Mouse (Mus musculus) liver, embryonic 11.5 days (tissue): Measurements from ENCODE around the gene Cideb. TPM values are rescaled to one million over a fixed set of nuclear protein-coding genes. Genes with fewer than 3 reads are reported as not detected.

ENCODE experiments used
- ATAC-seq: fragments of 200-750 bp; cut with Nextera tagmentation; replicated peaks from 2 replicates; pipeline ENCODE4 v1.8.0; 2017; ENCODE audit warnings: moderate number of reproducible peaks, mild to moderate bottlenecking, moderate TSS enrichment, moderate library complexity; ENCODE audit not compliant: low FRiP score
- DNase-seq: peaks from one replicate; pipeline ENCODE4 v3.0.0-alpha.2; 2017; ENCODE audit warnings: low spot score
- H3K27ac ChIP-seq: fragments of 300-500 bp; sonication (generic); 2 replicates; pipeline ENCODE4 v1.5.1; 2014; ENCODE audit warnings: mild to moderate bottlenecking, low read depth, low read length, control low read depth
- H3K27me3 ChIP-seq: fragments of 300-500 bp; sonication (generic); replicated peaks from 2 replicates; pipeline ENCODE4 v1.6.1; 2014; ENCODE audit warnings: low read length, mixed read lengths; ENCODE audit not compliant: control insufficient read depth, insufficient read depth
- H3K36me3 ChIP-seq: fragments of 300-500 bp; sonication (generic); 2 replicates; pipeline ENCODE4 v1.6.1; 2014; ENCODE audit warnings: mild to moderate bottlenecking, low read length, moderate library complexity, mixed read lengths; ENCODE audit not compliant: control insufficient read depth, insufficient read depth
- H3K4me1 ChIP-seq: fragments of 300-500 bp; sonication (generic); replicated peaks from 2 replicates; pipeline ENCODE4 v1.6.1; 2014; ENCODE audit warnings: low read length, mixed read lengths; ENCODE audit not compliant: control insufficient read depth, insufficient read depth
- H3K4me2 ChIP-seq: fragments of 300-500 bp; sonication (generic); 2 replicates; pipeline ENCODE4 v1.6.1; 2014; ENCODE audit warnings: mild to moderate bottlenecking, control low read depth, moderate library complexity
- H3K4me3 ChIP-seq: fragments of 300-500 bp; sonication (generic); 2 replicates; pipeline ENCODE4 v1.5.1; 2014; ENCODE audit warnings: low read depth, low read length, control low read depth
- H3K9ac ChIP-seq: fragments of 300-500 bp; sonication (generic); 2 replicates; pipeline ENCODE4 v1.6.1; 2014; ENCODE audit warnings: low read depth, low read length, control low read depth
- H3K9me3 ChIP-seq: fragments of 300-500 bp; sonication (generic); 2 replicates; pipeline ENCODE4 v1.6.1; 2016; ENCODE audit warnings: low read length, inconsistent platforms, mixed read lengths; ENCODE audit not compliant: control insufficient read depth
- WGBS: fragments of 180-500 bp; shearing (Covaris S2); extraction: QIAGEN DNeasy Blood & Tissue Kit; methylation state at CpG from one replicate; pipeline ENCODE4 v1.1.7; 2014; 5-methylcytosine and 5-hydroxymethylcytosine counted together
- polyA plus RNA-seq: library from polyadenylated mRNA; unstranded; fragments of >200 nt; fragmentation: Nextera tagmentation; extraction: Ambion mirVana; gene quantifications from 2 replicates; pipeline ENCODE4 v1.2.1, GENCODE M21; 2014

The Cideb gene
- polyA plus RNA-seq, 1 experiment from 2014 or later: 9.1 TPM

DNA sequence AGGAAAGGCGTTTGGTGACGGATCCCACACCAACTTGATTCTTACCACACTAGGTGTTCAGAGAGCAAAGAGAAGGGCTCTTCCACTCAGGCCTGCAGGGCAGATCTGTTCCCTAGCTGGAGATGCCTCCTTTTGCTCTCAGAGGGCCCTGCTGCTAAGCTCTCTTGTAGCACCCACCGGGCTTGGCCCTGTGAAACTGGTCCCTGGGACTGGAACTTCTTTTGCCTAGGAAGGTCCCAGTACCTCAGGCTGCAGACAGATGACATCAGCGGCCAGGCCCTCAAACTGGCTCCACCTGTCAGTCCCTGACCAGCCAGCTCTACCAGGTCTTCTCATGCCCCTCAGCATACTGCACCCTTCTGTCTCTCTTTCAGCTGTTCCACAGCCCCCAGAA, 44.5 kb downstream of the Cideb start, which contains the start of gene Tgm1:
Gene Tgm1, minus strand, starts transcription at position 198 of the 394 bp plus-strand sequence.
- WGBS: 19% methylated on average over 4 of the region's 4 CpGs
- ATAC-seq (no peak), DNase-seq (no peak)
- Histone ChIP-seq H3K27me3 (0 out of 2 replicates have a peak, but pooled peaks cover 5% of the 10 kb centered on the region), H3K4me2 (peak within 1 kb of the TSS; percentile 72), H3K36me3 (peaks cover 8% of the 10 kb centered on the region), H3K9ac (peak within 1 kb of the TSS; percentile 10; the same call in 1 of the 2 replicates), H3K4me1 (peaks cover 30% of the 10 kb centered on the region), H3K4me3 (peak within 1 kb of the TSS; percentile 38), H3K27ac (no peak within 1 kb of the TSS), H3K9me3 (no peaks in the 10 kb centered on the region)

- DNase-seq (peak; percentile 41), ATAC-seq (peak; percentile 51)
- Histone ChIP-seq H3K4me1 (peaks cover 30% of the 10 kb centered on the region), H3K36me3 (peaks cover 4% of the 10 kb centered on the region), H3K9me3 (no peaks in the 10 kb centered on the region), H3K4me3 (peak overlapping the region; percentile 38), H3K27ac (no peak overlapping the region), H3K9ac (peak overlapping the region; percentile 10; the same call in 1 of the 2 replicates), H3K27me3 (0 out of 2 replicates have a peak, but pooled peaks cover 5% of the 10 kb centered on the region), H3K4me2 (peak overlapping the region; percentile 72)
- WGBS: 11% methylated on average over 25 of the region's 25 CpGs
These were observed 45.1 kb downstream of the Cideb start for GRCm38 (mm10) chr14:55713007-55713728.

- H3K27ac ChIP-seq: no peak overlapping the region
- 0 out of 2 replicates have a peak, but pooled peaks cover 5% of the 10 kb centered on the region for H3K27me3 ChIP-seq
- DNase-seq (no peak), ATAC-seq (no peak)
- no peaks in the 10 kb centered on the region for H3K9me3 ChIP-seq
- no peak overlapping the region for H3K9ac ChIP-seq
- 0 out of 2 replicates have a peak, but pooled peaks cover under 1% of the 10 kb centered on the region for H3K36me3 ChIP-seq
- WGBS: 72% methylated on average over 7 of the region's 7 CpGs
- H3K4me1 ChIP-seq: peaks cover 37% of the 10 kb centered on the region
- no peak overlapping the region for H3K4me3 ChIP-seq
- no peak overlapping the region for H3K4me2 ChIP-seq
These were observed 46.5 kb downstream of the Cideb start for GRCm38 (mm10) chr14:55711786-55712185.

DNA sequence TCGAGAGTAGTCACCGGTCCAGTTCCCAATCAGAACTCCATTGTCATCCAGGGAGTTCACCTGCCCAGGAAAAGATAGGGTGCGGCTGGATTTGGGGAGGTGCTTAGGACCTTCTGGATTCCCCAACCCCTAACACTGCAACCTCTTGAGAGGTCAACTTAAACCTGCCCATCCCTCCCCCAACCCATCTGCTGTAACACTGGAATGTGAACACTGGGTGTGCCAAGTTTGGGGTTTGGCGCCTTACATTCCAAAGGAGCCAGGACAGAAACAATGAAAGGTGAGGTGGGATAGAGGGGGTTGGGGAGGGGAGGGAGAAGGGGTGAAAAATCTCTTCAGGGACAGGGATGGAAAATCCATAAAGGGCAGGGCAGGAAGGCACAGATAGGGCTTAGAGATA, 48.7 kb downstream of the Cideb start:
- Histone ChIP-seq H3K9ac (no peak overlapping the region), H3K27ac (no peak overlapping the region), H3K4me2 (no peak overlapping the region), H3K9me3 (no peaks in the 10 kb centered on the region), H3K4me1 (peaks cover 45% of the 10 kb centered on the region), H3K27me3 (0 out of 2 replicates have a peak, but pooled peaks cover 5% of the 10 kb centered on the region), H3K4me3 (no peak overlapping the region), H3K36me3 (no peaks in the 10 kb centered on the region)
- ATAC-seq (no peak), DNase-seq (no peak)
- 88% methylated on average over 4 of the region's 4 CpGs for WGBS

DNA sequence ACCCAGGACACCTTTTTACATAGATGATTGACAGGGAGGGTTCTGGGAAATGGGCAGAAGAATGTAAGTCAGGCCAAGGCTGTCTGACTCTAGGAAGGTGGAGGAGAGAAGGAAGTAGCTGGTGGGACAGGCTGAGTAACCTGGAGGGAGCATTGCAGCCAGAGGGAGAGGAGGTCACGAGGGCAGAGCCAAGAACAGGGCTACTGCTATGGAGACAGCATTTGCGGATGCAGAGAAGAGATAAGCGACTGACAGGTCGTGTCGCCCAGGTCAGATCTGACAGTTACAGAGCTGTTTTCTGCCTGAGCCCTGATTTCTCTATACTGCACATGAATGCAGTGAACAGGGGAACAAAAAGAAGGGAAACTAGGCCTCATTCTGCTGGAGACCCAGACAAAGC, 50.9 kb downstream of the Cideb start:
- 44% methylated on average over 5 of the region's 5 CpGs for WGBS
- peaks cover 29% of the 10 kb centered on the region for H3K4me1 ChIP-seq
- H3K9ac ChIP-seq: no peak overlapping the region
- H3K4me2 ChIP-seq: no peak overlapping the region
- H3K27ac ChIP-seq: no peak overlapping the region; the same call in 1 of the 2 replicates
- H3K27me3 ChIP-seq: 0 out of 2 replicates have a peak, but pooled peaks cover 5% of the 10 kb centered on the region
- H3K9me3 ChIP-seq: no peaks in the 10 kb centered on the region
- DNase-seq (no peak), ATAC-seq (peak; percentile 74)
- H3K4me3 ChIP-seq: no peak overlapping the region
- H3K36me3 ChIP-seq: no peaks in the 10 kb centered on the region

DNA sequence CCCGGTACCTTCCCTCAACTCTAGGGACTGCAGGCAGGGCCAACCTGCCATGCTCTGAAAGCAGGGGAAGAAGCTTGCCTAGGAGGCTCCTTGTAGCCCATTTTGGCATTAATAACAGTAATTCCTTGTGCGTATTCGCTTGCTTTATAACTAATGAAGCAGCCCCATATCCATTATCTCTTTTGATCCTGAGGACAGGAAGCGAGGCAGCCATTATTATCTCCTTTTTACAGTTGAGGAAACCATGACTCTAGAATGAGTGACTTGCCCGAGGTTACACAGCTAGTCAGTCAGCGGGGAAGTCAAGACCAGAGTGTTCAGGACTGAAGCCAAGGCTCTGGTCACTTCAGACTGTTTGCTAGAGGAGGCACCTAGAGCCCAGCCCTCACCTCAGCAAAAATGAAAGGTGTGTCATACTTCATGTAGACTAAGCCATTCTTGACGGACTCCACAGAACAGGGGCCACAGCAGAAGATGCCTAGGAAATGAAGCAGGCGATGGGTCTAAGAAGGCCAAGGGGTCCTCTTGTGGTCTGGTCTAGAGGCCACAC, 52.1 kb downstream of the Cideb start:
- DNase-seq: no peak
- no peak overlapping the region for H3K4me2 ChIP-seq
- no peaks in the 10 kb centered on the region for H3K36me3 ChIP-seq
- no peak for ATAC-seq
- no peak overlapping the region for H3K27ac ChIP-seq
- H3K4me3 ChIP-seq: no peak overlapping the region
- H3K9me3 ChIP-seq: no peaks in the 10 kb centered on the region
- peaks cover 23% of the 10 kb centered on the region for H3K4me1 ChIP-seq
- H3K9ac ChIP-seq: no peak overlapping the region
- H3K27me3 ChIP-seq: no peaks in the 10 kb centered on the region
- WGBS: 68% methylated on average over 8 of the region's 8 CpGs

Other genes with a start within 250 kb of the Cideb start
- gene Cpne6, start 248.0 kb downstream of the Cideb start, polyA plus RNA-seq: 0.16 and 0.49 TPM in 2 replicates
- gene Nrl, start 233.5 kb downstream of the Cideb start, polyA plus RNA-seq: not detected in 2 replicates
- 49.8 and 50.9 TPM in 2 replicates for gene Pck2, start 218.2 kb downstream of the Cideb start, polyA plus RNA-seq
- gene Dcaf11, start 198.5 kb downstream of the Cideb start, polyA plus RNA-seq: 72.1 and 73.6 TPM in 2 replicates
- gene A730061H03Rik, start 198.1 kb downstream of the Cideb start, polyA plus RNA-seq: 2.3 and 3.3 TPM in 2 replicates
- gene Fitm1, start 182.8 kb downstream of the Cideb start, polyA plus RNA-seq: 2.2 and 2.6 TPM in 2 replicates
- 172 and 177 TPM in 2 replicates for gene Psme1, start 180.3 kb downstream of the Cideb start, polyA plus RNA-seq
- gene Emc9, start 173.2 kb downstream of the Cideb start, polyA plus RNA-seq: 44.5 and 46.2 TPM in 2 replicates
- gene Psme2, start 167.3 kb downstream of the Cideb start, polyA plus RNA-seq: 256 and 277 TPM in 2 replicates
- 21.2 and 23.1 TPM in 2 replicates for gene Rnf31, start 166.8 kb downstream of the Cideb start, polyA plus RNA-seq
- gene Irf9, start 154.9 kb downstream of the Cideb start, polyA plus RNA-seq: 11.6 and 13.0 TPM in 2 replicates
- gene Rec8, start 140.4 kb downstream of the Cideb start, polyA plus RNA-seq: 2.8 and 5.2 TPM in 2 replicates
- gene Ipo4, start 122.5 kb downstream of the Cideb start, polyA plus RNA-seq: 90.1 and 92.1 TPM in 2 replicates
- 2.7 and 2.8 TPM in 2 replicates for gene Gm49378, start 120.6 kb downstream of the Cideb start, polyA plus RNA-seq
- 79.8 and 83.8 TPM in 2 replicates for gene Tm9sf1, start 114.7 kb downstream of the Cideb start, polyA plus RNA-seq
- 0.47 and 0.49 TPM in 2 replicates for gene Tssk4, start 108.3 kb downstream of the Cideb start, polyA plus RNA-seq
- 40.2 and 43.8 TPM in 2 replicates for gene Mdp1, start 98.0 kb downstream of the Cideb start, polyA plus RNA-seq
- gene Gmpr2, start 86.5 kb downstream of the Cideb start, polyA plus RNA-seq: 54.9 and 58.0 TPM in 2 replicates
- gene Nedd8, start 86.3 kb downstream of the Cideb start, polyA plus RNA-seq: 489 and 507 TPM in 2 replicates
- gene Tinf2, start 76.6 kb downstream of the Cideb start, polyA plus RNA-seq: 42.3 and 44.9 TPM in 2 replicates
- gene Tgm1, start 44.5 kb downstream of the Cideb start, polyA plus RNA-seq: 3.0 and 3.3 TPM in 2 replicates
- 22.8 and 24.0 TPM in 2 replicates for gene Rabggta, start 36.2 kb downstream of the Cideb start, polyA plus RNA-seq
- 48.8 and 53.9 TPM in 2 replicates for gene Dhrs1, start 12.8 kb downstream of the Cideb start, polyA plus RNA-seq
- gene Nop9, start 12.8 kb downstream of the Cideb start, polyA plus RNA-seq: 70.6 and 76.1 TPM in 2 replicates
- 1.5 and 1.8 TPM in 2 replicates for gene Ltb4r2, start 3.0 kb upstream of the Cideb start, polyA plus RNA-seq
- gene Ltb4r1, start 7.5 kb upstream of the Cideb start, polyA plus RNA-seq: 1.6 and 1.9 TPM in 2 replicates
- 3.9 and 4.8 TPM in 2 replicates for gene Adcy4, start 25.6 kb upstream of the Cideb start, polyA plus RNA-seq
- 51.6 and 52.1 TPM in 2 replicates for gene Ripk3, start 30.4 kb upstream of the Cideb start, polyA plus RNA-seq
- 15.1 and 15.3 TPM in 2 replicates for gene Nfatc4, start 64.7 kb upstream of the Cideb start, polyA plus RNA-seq
- gene Nynrin, start 95.6 kb upstream of the Cideb start, polyA plus RNA-seq: 12.0 and 12.2 TPM in 2 replicates
- 0.47 and 0.60 TPM in 2 replicates for gene Cbln3, start 125.9 kb upstream of the Cideb start, polyA plus RNA-seq
- gene Khnyn, start 126.5 kb upstream of the Cideb start, polyA plus RNA-seq: 12.6 and 14.6 TPM in 2 replicates
- gene Sdr39u1, start 141.8 kb upstream of the Cideb start, polyA plus RNA-seq: 24.3 and 30.5 TPM in 2 replicates
- not detected in 2 replicates for gene Cma1, start 186.2 kb upstream of the Cideb start, polyA plus RNA-seq
- not detected in 2 replicates for gene Cma2, start 192.5 kb upstream of the Cideb start, polyA plus RNA-seq